Mouse (Mus musculus) gastrocnemius, postnatal 4 days (tissue): Measurements from ENCODE around the gene Fam204a. TPM values are rescaled to one million over a fixed set of nuclear protein-coding genes. Genes with fewer than 3 reads are reported as not detected.

Experiments used
- DNase-seq, 2 experiments: peaks; one replicate each; pipeline ENCODE4 v3.0.0; 2021 to 2022; ENCODE audit warnings: low spot score in 2 of 2, mixed read lengths in 2 of 2
- long read RNA-seq, 2 experiments: library from polyadenylated mRNA; stranded (forward); transcript quantifications; one replicate each; pipeline ENCODE4 v2.0.0; 2021
- total RNA-seq, 2 experiments: library from RNA; stranded (reverse); gene quantifications; 2 replicates each; pipeline ENCODE4 v1.2.3; 2021

Fam204a gene
- 10 to 100 TPM; 33.4 to 34.9 TPM for total RNA-seq
- long read RNA-seq, experiment 1, transcript Fam204a-206 (8 exons, 951 nt) = minor isoform, 15 of 74 reads
- long read RNA-seq, experiment 1, transcript Fam204a-201 (8 exons, 2,035 nt) = major isoform, 18 of 74 reads
- long read RNA-seq, experiment 1, partial matches to known transcripts = 0 of 74 reads
- long read RNA-seq, experiment 1, other reads (novel, unspliced or antisense) = 39 of 74 reads
- long read RNA-seq, experiment 2, transcript Fam204a-206 (8 exons, 951 nt) = minor isoform, 9 of 58 reads
- long read RNA-seq, experiment 2, transcript Fam204a-201 (8 exons, 2,035 nt) = major isoform, 12 of 58 reads
- long read RNA-seq, experiment 2, partial matches to known transcripts = 0 of 58 reads
- long read RNA-seq, experiment 2, other reads (novel, unspliced or antisense) = 36 of 58 reads

GRCm38 (mm10) chr19:60225899-60226844 is at the start of gene Fam204a:
TSS of gene Fam204a (minus strand) at chr19:60226701.
- peak; percentile 91 to 97 for DNase-seq

GRCm38 (mm10) chr19:60265789-60266188 is 39.3 kb upstream of the Fam204a start:
- DNase-seq = no peak

GRCm38 (mm10) chr19:60260689-60261088 is 34.2 kb upstream of the Fam204a start:
- no peak for DNase-seq

- DNase-seq = no peak
These were observed 25.5 kb upstream of the Fam204a start for GRCm38 (mm10) chr19:60252021-60252420.

GRCm38 (mm10) chr19:60251197-60251596 is 24.7 kb upstream of the Fam204a start:
- no peak for DNase-seq

- no peak for DNase-seq
These were observed 18.7 kb upstream of the Fam204a start for GRCm38 (mm10) chr19:60245250-60245649.

- DNase-seq = no peak
These were observed 16.1 kb upstream of the Fam204a start for GRCm38 (mm10) chr19:60242620-60243019.

- DNase-seq = no peak
These were observed 15.6 kb upstream of the Fam204a start for GRCm38 (mm10) chr19:60241916-60242602.

GRCm38 (mm10) chr19:60231542-60231941 is 5.0 kb upstream of the Fam204a start:
- no peak for DNase-seq

GRCm38 (mm10) chr19:60226845-60227235 is 339 bp upstream of the Fam204a start:
- no peak for DNase-seq

- no peak for DNase-seq
These were observed 7.1 kb downstream of the Fam204a start for GRCm38 (mm10) chr19:60219395-60219794.

- no peak for DNase-seq
These were observed 8.5 kb downstream of the Fam204a start for GRCm38 (mm10) chr19:60217985-60218384.

GRCm38 (mm10) chr19:60208173-60208572 is 18.3 kb downstream of the Fam204a start:
- DNase-seq = no peak

- DNase-seq = no peak
These were observed 22.3 kb downstream of the Fam204a start for GRCm38 (mm10) chr19:60204176-60204575.

GRCm38 (mm10) chr19:60200294-60200693 is 26.2 kb downstream of the Fam204a start:
- DNase-seq = no peak

- DNase-seq = no peak
These were observed 27.3 kb downstream of the Fam204a start for GRCm38 (mm10) chr19:60199152-60199551.

- DNase-seq = no peak
These were observed 33.7 kb downstream of the Fam204a start for GRCm38 (mm10) chr19:60192790-60193189.

- DNase-seq = no peak
These were observed 37.3 kb downstream of the Fam204a start for GRCm38 (mm10) chr19:60189206-60189605.

- no peak for DNase-seq
These were observed 43.6 kb downstream of the Fam204a start for GRCm38 (mm10) chr19:60182901-60183300.

GRCm38 (mm10) chr19:60182171-60182570 is 44.3 kb downstream of the Fam204a start:
- DNase-seq = no peak
